Mouse (Mus musculus): ENCODE results near the gene Hydin. TPM values are rescaled to one million over a fixed set of nuclear protein-coding genes. Genes with fewer than 3 reads are reported as not detected.

Hydin gene
- total and polyA plus RNA-seq, 3 experiments, result 0.05 TPM; not detected in 2

DNA sequence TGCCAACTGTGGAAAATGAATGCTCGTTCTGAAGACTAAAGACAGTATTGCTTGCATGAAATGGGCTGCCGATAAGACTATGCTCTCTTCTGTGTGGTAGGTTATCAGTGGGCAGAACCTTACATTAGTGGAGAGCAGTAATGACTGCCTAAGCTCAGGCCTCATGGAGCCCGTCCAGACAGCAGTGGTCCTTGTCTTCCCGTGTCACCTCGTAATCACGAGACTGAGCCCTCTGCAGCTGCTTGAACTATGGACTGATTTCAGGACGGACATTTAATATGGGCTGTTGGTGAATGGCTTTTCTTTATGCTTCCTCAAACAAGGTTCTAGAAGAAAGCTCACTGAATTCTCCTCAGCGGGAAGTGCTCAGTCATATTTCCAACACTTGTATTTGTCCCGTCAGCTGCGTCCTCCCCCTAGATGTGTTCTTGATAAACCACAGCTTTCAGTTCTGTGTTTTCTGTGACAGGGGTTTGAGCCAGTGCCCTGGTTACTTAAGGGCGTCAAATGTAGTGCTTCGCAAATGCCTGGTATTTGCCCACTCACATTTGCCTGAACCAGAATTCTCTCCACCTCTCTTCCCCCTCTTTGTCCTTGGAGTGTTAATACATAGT, 73.4 kb downstream of the Hydin start:
- DNase-seq (ENCODE audit: low spot score) (no peak), ATAC-seq (ENCODE audit: extremely low read depth, insufficient number of reproducible peaks, low FRiP score, poor library complexity, severe bottlenecking) (no peak)
- H3K4me3 ChIP-seq (ENCODE audit: low read depth, low read length), result no peak overlapping the region

DNA sequence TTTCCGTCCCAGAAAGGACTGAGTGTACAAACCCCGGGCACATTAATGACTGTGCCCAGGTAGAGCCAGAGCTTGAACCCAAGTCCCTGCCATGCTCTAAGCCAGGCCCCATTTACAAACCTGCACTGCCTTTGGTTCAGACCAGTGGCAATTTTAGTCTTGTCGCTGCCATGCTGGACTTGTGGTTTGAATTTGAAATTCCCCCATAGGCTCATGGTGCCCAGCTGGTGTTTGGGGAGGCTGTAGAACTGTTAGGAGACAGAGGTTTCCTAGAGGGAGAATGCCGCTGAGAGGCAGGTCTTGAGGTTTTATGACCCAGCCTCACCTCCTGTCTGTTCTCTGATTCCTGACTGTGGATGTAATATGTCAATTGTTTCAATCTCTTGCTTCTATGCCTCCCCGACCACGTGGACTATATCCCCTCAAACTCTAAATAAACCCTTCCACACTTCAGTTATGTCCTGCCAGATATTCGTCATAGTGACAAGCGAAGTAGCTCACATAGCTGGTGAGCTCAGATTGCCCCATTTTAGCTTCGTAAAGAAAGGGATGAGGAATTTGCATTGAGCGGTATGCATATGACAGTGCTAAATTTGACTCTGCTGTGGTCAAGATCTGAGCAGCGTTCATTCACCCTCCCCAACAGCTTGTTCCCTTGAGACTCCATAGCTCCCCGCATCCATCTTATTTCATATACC, 79.1 kb downstream of the Hydin start:
- TF ChIP-seq CTCF (IDR thresholded peaks at IDR 0.05; ENCODE audit: low read depth, low read length) (no peak), GATA2 (IDR thresholded peaks at IDR 0.05; ENCODE audit: borderline replicate concordance, low read depth, low read length) (no peak), GATA1 (IDR thresholded peaks at IDR 0.05; ENCODE audit: borderline replicate concordance, low read length) (no peak)
- H3K27me3 ChIP-seq (ENCODE audit: insufficient read depth, low read length), result no peaks in the 10 kb centered on the region
- ATAC-seq (ENCODE audit: extremely low read depth, insufficient number of reproducible peaks, low FRiP score, poor library complexity, severe bottlenecking) (no peak), DNase-seq (ENCODE audit: low spot score) (no peak)
- no peaks in the 10 kb centered on the region for H3K4me1 ChIP-seq (ENCODE audit: insufficient read depth, low read depth, low read length)
- H3K9me3 ChIP-seq (replicated peaks), result peaks cover 48% of the 10 kb centered on the region
- H3K4me3 ChIP-seq (ENCODE audit: low read depth, low read length), result no peak overlapping the region
- no peaks in the 10 kb centered on the region for H3K36me3 ChIP-seq (replicated peaks)

More for the DNA sequence above, 73.4 kb downstream of the Hydin start:
- no peaks in the 10 kb centered on the region for H3K36me3 ChIP-seq (replicated peaks)
- H3K4me1 ChIP-seq (ENCODE audit: insufficient read depth, low read depth, low read length), result no peaks in the 10 kb centered on the region
- peaks cover 38% of the 10 kb centered on the region for H3K9me3 ChIP-seq (replicated peaks)
- TF ChIP-seq POLR2AphosphoS5 (IDR thresholded peaks at IDR 0.05; ENCODE audit: insufficient replicate concordance, low read depth, low read length) (no peak), CTCF (IDR thresholded peaks at IDR 0.05; ENCODE audit: low read depth, low read length) (no peak), GATA2 (IDR thresholded peaks at IDR 0.05; ENCODE audit: borderline replicate concordance, low read depth, low read length) (no peak), GATA1 (IDR thresholded peaks at IDR 0.05; ENCODE audit: borderline replicate concordance, low read length) (no peak), TAL1 (conservative IDR thresholded peaks at IDR 0.05; ENCODE audit: low read depth, low read length) (no peak)
- H3K27me3 ChIP-seq (ENCODE audit: insufficient read depth, low read length), result no peaks in the 10 kb centered on the region

- H3K4me3 ChIP-seq (ENCODE audit: low read depth, low read length), result no peak overlapping the region
Measured at GRCm38 (mm10) chr8:110346915-110347314, 80.1 kb downstream of the Hydin start.

DNA sequence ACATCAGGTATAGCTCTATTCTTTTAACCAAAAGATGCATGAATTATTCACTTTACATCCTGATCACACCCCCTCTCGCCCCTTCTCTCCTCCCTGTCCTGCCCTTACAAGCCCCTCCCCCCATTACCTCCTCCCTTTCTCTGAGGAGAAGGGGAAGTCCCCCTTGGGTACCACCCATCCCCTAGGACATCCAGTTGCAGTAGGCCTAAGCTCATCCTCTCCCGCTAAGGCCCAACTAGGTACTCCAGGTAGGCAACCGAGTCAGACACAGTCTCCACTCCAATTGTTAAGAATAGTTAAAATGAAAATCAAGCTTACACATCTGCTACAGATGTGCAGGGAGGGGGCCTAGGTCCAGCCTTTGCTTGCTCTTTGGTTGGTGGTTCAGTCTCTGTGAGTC, 83.9 kb downstream of the Hydin start:
- peaks cover 39% of the 10 kb centered on the region for H3K9me3 ChIP-seq (replicated peaks)
- no peak overlapping the region for H3K4me3 ChIP-seq (ENCODE audit: low read depth, low read length)
- TF ChIP-seq GATA2 (IDR thresholded peaks at IDR 0.05; ENCODE audit: borderline replicate concordance, low read depth, low read length) (no peak), CTCF (IDR thresholded peaks at IDR 0.05; ENCODE audit: low read depth, low read length) (no peak), GATA1 (IDR thresholded peaks at IDR 0.05; ENCODE audit: borderline replicate concordance, low read length) (no peak), TAL1 (conservative IDR thresholded peaks at IDR 0.05; ENCODE audit: low read depth, low read length) (no peak), POLR2AphosphoS5 (IDR thresholded peaks at IDR 0.05; ENCODE audit: insufficient replicate concordance, low read depth, low read length) (no peak)
- no peaks in the 10 kb centered on the region for H3K36me3 ChIP-seq (replicated peaks)
- no peaks in the 10 kb centered on the region for H3K4me1 ChIP-seq (ENCODE audit: insufficient read depth, low read depth, low read length)
- ATAC-seq (ENCODE audit: extremely low read depth, insufficient number of reproducible peaks, low FRiP score, poor library complexity, severe bottlenecking) (no peak), DNase-seq (ENCODE audit: low spot score) (no peak)
- H3K27me3 ChIP-seq (ENCODE audit: insufficient read depth, low read length), result no peaks in the 10 kb centered on the region

More at GRCm38 (mm10) chr8:110346915-110347314, 80.1 kb downstream of the Hydin start:
- Histone ChIP-seq H3K36me3 (replicated peaks) (no peaks in the 10 kb centered on the region), H3K4me1 (ENCODE audit: insufficient read depth, low read depth, low read length) (no peaks in the 10 kb centered on the region), H3K27me3 (ENCODE audit: insufficient read depth, low read length) (no peaks in the 10 kb centered on the region), H3K9me3 (replicated peaks) (peaks cover 46% of the 10 kb centered on the region)
- DNase-seq (ENCODE audit: low spot score) (no peak), ATAC-seq (ENCODE audit: extremely low read depth, insufficient number of reproducible peaks, low FRiP score, poor library complexity, severe bottlenecking) (no peak)
- no peak for TF ChIP-seq CTCF (IDR thresholded peaks at IDR 0.05; ENCODE audit: low read depth, low read length)
- no peak for TF ChIP-seq GATA2 (IDR thresholded peaks at IDR 0.05; ENCODE audit: borderline replicate concordance, low read depth, low read length)
- no peak for TF ChIP-seq GATA1 (IDR thresholded peaks at IDR 0.05; ENCODE audit: borderline replicate concordance, low read length)
- TF ChIP-seq POLR2AphosphoS5 (IDR thresholded peaks at IDR 0.05; ENCODE audit: insufficient replicate concordance, low read depth, low read length), result no peak
- TF ChIP-seq TAL1 (conservative IDR thresholded peaks at IDR 0.05; ENCODE audit: low read depth, low read length), result no peak

GRCm38 (mm10) chr8:110351909-110352308, 85.1 kb downstream of the Hydin start:
- Histone ChIP-seq H3K4me3 (ENCODE audit: low read depth, low read length) (no peak overlapping the region), H3K36me3 (replicated peaks) (no peaks in the 10 kb centered on the region), H3K9me3 (replicated peaks) (peaks cover 27% of the 10 kb centered on the region), H3K4me1 (ENCODE audit: insufficient read depth, low read depth, low read length) (no peaks in the 10 kb centered on the region), H3K27me3 (ENCODE audit: insufficient read depth, low read length) (no peaks in the 10 kb centered on the region)
- DNase-seq (ENCODE audit: low spot score) (no peak), ATAC-seq (ENCODE audit: extremely low read depth, insufficient number of reproducible peaks, low FRiP score, poor library complexity, severe bottlenecking) (no peak)
- TF ChIP-seq CTCF (IDR thresholded peaks at IDR 0.05; ENCODE audit: low read depth, low read length) (no peak), GATA2 (IDR thresholded peaks at IDR 0.05; ENCODE audit: borderline replicate concordance, low read depth, low read length) (no peak), TAL1 (conservative IDR thresholded peaks at IDR 0.05; ENCODE audit: low read depth, low read length) (no peak), POLR2AphosphoS5 (IDR thresholded peaks at IDR 0.05; ENCODE audit: insufficient replicate concordance, low read depth, low read length) (no peak), GATA1 (IDR thresholded peaks at IDR 0.05; ENCODE audit: borderline replicate concordance, low read length) (no peak)

DNA sequence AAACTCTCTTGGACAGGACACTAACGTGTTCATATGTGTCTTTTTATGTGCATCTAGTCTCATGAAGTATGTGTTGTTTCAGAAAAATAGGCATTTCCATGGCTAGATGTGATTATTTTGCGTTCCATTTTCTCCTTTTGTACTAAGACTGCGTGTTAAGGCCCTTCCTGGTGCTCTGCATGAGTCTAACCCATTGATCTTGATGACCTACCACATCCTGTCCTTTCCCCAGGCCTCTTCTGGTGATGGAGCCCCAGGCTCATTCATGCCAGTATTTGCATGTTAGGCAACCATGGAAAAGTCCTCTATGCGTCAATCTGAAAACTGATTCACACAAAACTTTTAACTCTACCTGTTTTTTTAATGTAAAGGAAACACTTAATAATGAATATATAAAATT, 96.2 kb downstream of the Hydin start:
- Histone ChIP-seq H3K27me3 (ENCODE audit: insufficient read depth, low read length) (no peaks in the 10 kb centered on the region), H3K4me3 (ENCODE audit: low read depth, low read length) (no peak overlapping the region), H3K4me1 (ENCODE audit: insufficient read depth, low read depth, low read length) (no peaks in the 10 kb centered on the region), H3K36me3 (replicated peaks) (no peaks in the 10 kb centered on the region), H3K9me3 (replicated peaks) (peaks cover 71% of the 10 kb centered on the region)
- TF ChIP-seq TAL1 (conservative IDR thresholded peaks at IDR 0.05; ENCODE audit: low read depth, low read length) (no peak), GATA2 (IDR thresholded peaks at IDR 0.05; ENCODE audit: borderline replicate concordance, low read depth, low read length) (no peak), GATA1 (IDR thresholded peaks at IDR 0.05; ENCODE audit: borderline replicate concordance, low read length) (no peak), POLR2AphosphoS5 (IDR thresholded peaks at IDR 0.05; ENCODE audit: insufficient replicate concordance, low read depth, low read length) (no peak)
- DNase-seq (ENCODE audit: low spot score), result no peak
- no peak for ATAC-seq (ENCODE audit: extremely low read depth, insufficient number of reproducible peaks, low FRiP score, poor library complexity, severe bottlenecking)
